Mouse (Mus musculus): Measurements from ENCODE around the gene Kdf1. TPM values are rescaled to one million over a fixed set of nuclear protein-coding genes. Genes with fewer than 3 reads are reported as not detected.

The Kdf1 gene
- total RNA-seq, 1 experiment from 2014 or later, result not detected

GRCm38 (mm10) chr4:133536652-133537051, 17.9 kb downstream of the Kdf1 start:
- no peak for ATAC-seq (replicated peaks; ENCODE audit: insufficient number of reproducible peaks, low FRiP score, low TSS enrichment, poor library complexity, severe bottlenecking)

DNA sequence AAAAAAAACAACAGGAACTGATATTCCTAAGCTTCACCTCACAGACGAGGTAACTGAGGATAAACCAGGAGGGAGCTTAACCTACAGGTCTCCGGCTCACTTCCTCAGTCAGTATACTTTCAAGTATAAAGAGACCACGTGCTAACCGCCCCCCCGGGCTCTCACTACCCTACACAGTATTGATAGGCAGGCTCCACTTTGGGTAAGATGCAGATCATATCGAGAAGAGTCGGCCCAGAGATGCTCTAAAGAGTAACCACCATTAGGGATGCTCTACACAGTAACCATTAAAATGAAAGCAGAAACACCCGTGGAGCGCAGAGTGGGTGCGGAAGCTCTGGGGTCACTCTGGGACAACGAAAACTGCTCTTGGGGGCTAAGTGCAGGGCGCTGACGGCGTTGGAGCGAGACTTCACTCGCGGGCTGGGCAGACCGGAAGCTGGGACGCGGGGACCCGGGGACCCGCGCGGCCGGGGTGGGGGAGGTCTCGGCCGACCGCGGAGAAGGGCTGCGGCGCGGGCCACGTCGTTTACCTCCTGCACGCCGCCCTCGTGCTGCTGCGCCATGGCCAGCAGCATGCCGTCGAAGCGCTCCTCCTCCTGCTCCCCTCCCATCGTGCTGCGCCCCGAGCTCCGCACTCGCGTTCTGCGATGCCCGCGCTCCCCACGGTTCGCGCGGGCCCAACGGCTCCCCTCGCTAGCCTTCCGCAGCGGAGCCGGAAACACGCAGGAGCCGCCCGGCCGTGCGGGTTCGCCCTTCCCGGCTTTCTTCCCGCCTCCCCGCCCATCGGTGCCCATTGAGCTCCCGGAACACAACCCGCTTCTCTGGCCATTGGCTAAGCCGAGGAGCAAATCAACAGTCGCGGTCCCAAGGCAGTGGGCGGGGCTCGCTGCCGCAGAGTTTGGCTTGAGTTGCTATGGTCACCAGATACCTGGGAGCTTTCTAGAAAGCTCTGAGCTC, 26.8 kb downstream of the Kdf1 start, which contains the start of gene Nudc:
Nudc (minus strand) TSS at position 725 of the 960 bp plus-strand sequence.
- peak; percentile 100 for ATAC-seq (replicated peaks; ENCODE audit: insufficient number of reproducible peaks, low FRiP score, low TSS enrichment, poor library complexity, severe bottlenecking)

- ATAC-seq (replicated peaks; ENCODE audit: insufficient number of reproducible peaks, low FRiP score, low TSS enrichment, poor library complexity, severe bottlenecking), result no peak
Measured at GRCm38 (mm10) chr4:133552029-133552428, 33.3 kb downstream of the Kdf1 start.

DNA sequence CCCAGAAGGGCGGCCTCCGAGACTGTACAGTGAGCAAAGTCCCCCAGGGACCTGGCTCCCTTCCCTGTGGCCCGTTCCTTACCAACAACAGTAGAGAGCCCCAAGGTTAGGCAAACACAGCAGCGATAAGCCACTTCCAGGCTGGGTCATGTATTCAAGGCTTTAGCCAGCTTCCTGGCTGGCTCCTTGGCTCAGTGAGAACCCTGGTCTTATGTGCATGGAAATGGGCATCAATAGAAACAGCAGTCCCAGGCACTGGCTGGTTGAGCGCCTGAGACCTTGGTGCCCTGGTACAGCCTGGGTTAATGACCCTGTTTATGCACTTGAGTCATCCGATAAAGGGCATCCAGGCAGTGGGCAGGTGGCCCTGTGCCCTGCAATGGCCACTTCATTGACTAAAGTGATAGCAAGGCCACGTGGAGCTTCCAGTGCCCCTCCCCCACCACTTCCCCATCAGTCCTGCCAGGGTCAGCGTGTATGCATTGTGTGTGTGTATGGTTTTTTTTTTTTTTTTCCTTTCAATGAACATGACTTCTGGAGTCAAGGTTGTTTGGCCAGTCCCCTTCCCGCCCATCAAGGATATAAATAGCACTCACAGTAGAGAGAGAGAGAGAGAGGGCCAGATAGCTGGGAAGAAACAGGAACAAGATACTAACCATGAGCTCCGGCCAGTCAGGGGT, 34.1 kb downstream of the Kdf1 start, which contains the start of gene Nr0b2:
Nr0b2 (plus strand) TSS at position 609 of the 680 bp plus-strand sequence.
- peak; percentile 56 for ATAC-seq (replicated peaks; ENCODE audit: insufficient number of reproducible peaks, low FRiP score, low TSS enrichment, poor library complexity, severe bottlenecking)

- no peak for ATAC-seq (replicated peaks; ENCODE audit: insufficient number of reproducible peaks, low FRiP score, low TSS enrichment, poor library complexity, severe bottlenecking)
Measured at GRCm38 (mm10) chr4:133553448-133554330, 34.9 kb downstream of the Kdf1 start.

DNA sequence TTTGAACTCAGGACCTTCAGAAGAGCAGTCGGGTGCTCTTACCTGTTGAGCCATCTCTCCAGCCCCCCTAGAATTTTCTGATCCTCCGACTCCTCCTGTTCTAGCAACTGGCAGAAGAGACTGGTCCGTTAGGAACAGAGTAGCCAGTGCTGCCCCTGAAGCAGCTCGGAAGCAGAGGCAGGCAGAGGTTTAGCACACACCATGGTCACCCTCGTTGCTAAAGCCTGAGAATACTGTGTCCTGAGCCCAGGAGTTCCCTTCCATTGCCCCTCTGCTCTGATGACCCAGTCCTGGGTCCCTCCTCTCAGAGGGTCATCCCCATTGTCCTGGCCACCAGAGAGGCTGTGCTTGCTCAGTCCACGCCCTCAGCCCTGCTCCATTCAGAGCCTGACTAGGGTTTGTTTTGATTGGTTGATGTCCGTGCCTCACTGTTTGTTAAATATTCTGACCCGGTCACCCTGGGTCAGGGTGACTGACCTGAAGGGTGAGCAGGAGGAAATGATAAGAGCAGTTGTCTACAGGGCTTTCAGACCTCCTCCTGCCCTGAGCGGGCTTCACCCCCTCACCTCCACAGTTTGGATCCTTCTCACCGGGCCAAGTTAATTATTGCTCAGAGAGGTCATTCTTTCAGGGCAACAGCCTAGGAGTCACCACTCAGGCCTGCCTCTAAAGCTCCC, 38.4 kb downstream of the Kdf1 start:
- ATAC-seq (replicated peaks; ENCODE audit: insufficient number of reproducible peaks, low FRiP score, low TSS enrichment, poor library complexity, severe bottlenecking), result no peak

GRCm38 (mm10) chr4:133559846-133560245, 41.1 kb downstream of the Kdf1 start:
- no peak for ATAC-seq (replicated peaks; ENCODE audit: insufficient number of reproducible peaks, low FRiP score, low TSS enrichment, poor library complexity, severe bottlenecking)

DNA sequence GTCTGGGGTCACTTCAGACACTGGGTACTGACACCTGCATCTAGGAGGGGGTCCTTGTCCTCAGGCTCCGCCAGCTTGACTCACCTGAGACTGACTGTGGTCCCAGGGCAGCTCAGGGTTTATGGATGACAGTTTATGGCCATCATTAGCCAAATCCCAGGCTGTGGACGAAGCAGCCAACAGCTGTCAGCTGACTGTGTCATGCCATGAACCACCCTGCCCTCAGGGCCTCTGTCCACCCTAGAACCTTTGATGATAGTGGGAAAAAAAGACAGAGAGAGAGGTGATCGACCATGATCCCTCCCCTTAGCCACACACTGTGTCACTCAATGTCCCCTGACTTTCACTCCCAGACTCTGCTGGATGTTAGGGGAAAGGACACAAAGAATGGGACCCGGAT, 42.9 kb downstream of the Kdf1 start:
- no peak for ATAC-seq (replicated peaks; ENCODE audit: insufficient number of reproducible peaks, low FRiP score, low TSS enrichment, poor library complexity, severe bottlenecking)

- ATAC-seq (replicated peaks; ENCODE audit: insufficient number of reproducible peaks, low FRiP score, low TSS enrichment, poor library complexity, severe bottlenecking), result 0 out of 2 replicates have a peak, but pooled peaks have one; percentile 9
Measured at GRCm38 (mm10) chr4:133563123-133563571, 44.4 kb downstream of the Kdf1 start.

DNA sequence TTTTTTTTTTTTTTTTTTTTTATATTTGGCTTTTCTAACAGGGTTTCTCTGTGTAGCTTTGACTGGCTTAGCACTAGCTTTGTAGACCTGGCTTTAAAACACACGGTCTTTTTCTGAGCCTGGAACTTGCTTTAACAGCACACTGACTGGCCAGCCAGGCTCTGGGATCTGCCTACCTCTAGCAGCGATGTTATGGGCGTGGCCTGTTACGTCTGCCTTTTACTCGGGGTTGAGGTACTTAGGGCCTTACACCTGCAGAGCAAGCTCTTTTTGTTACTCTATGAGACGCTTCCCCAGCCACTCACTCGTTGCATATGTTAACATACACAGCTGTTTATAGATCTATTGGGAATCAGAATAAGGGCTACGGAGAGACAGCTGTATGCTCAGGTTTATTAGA, 48.5 kb downstream of the Kdf1 start:
- ATAC-seq (replicated peaks; ENCODE audit: insufficient number of reproducible peaks, low FRiP score, low TSS enrichment, poor library complexity, severe bottlenecking), result no peak

DNA sequence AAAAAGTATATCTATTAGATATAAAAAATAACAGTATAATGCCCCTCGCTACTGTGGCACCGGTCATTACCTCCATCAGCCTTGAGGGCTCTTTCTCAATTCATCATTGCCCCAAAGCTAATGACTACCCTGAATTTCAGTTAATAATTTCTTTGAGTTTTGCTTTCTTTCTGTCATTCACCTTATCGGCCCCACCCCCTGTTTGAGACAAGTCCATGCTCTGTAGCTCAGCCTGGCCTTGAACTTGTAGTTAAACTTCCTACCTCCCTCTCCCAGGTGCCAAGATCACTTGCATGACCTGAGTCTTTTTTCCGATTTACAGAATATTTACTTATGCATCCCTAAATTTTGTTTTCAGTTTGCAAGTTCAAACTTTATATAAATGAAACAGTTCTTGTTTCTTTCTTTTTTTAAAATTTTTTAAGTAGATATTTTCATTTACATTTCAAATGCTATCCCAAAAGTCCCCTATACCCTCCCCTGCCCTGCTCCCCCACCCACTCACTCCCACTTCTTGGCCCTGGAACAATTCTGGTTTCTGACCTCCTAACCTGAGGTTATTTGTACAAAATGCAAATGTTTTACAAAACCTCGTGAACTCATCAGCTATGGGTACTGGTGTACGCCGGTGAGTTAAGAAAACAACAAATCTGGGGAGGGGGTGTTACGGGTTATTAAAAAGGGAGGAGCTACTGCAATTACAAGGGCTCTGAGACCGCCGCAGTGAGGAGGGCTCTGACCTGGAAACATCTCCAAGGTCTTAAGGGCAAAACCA, 50.7 kb downstream of the Kdf1 start:
- no peak for ATAC-seq (replicated peaks; ENCODE audit: insufficient number of reproducible peaks, low FRiP score, low TSS enrichment, poor library complexity, severe bottlenecking)

GRCm38 (mm10) chr4:133570066-133570466, 51.3 kb downstream of the Kdf1 start:
- no peak for ATAC-seq (replicated peaks; ENCODE audit: insufficient number of reproducible peaks, low FRiP score, low TSS enrichment, poor library complexity, severe bottlenecking)

DNA sequence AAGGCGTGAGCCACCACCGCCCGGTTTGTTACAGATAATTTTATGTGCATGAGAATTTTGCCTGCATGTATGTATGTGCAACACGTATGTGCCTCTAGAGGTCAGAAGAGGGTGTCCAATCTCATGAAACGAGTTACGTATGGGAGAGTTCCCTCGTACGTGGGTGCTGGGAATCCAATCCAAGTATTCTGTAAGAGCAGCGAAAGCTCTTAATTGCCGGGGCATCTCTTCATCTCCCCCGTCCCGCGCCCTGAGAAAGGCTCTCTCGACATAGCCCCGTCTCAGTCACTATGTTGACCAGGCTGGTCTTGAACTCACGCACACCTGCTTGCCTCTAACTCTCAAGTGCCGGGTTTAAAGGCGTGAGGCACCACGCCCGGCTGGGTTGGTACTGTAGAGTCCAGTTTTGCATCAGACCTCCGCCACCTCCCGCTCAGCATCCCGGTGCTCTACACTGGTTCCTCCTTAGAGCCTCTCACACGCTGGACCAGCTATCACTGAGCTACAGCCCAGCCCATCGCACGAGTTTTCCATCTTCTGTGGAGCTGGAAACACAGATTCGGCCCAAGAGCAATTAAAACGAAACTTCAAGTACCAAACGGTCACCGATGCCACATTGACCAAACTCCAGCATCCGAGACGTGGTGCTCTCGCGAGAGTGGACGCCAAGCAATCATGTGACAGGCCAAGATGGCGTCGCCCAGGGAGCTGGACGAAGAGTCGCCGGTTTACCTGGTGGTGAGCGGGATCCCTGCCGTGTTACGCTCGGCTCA, 55.5 kb downstream of the Kdf1 start, which contains the start of gene Gpatch3:
Gpatch3 (plus strand) TSS at position 676 of the 773 bp plus-strand sequence.
- ATAC-seq (replicated peaks; ENCODE audit: insufficient number of reproducible peaks, low FRiP score, low TSS enrichment, poor library complexity, severe bottlenecking), result peak; percentile 97

DNA sequence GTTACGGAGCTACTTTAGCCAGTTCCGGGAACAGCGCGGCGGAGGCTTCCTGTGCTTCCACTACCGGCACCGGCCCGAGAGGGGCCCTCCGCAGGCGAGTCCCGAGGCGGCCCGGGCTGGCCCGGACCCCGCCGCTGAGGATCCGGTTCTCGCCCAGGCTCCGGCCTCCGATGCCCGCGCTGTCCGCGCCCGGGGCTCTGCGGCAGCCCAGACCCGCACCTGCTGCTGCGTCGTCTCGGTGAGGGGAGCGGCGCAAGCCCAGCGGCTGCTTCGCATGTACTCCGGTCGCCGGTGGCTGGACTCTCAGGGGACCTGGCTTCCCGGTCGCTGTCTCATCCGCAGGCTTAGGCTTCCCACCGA, 56.1 kb downstream of the Kdf1 start:
- ATAC-seq (replicated peaks; ENCODE audit: insufficient number of reproducible peaks, low FRiP score, low TSS enrichment, poor library complexity, severe bottlenecking), result no peak

GRCm38 (mm10) chr4:133577983-133578382, 59.2 kb downstream of the Kdf1 start:
- no peak for ATAC-seq (replicated peaks; ENCODE audit: insufficient number of reproducible peaks, low FRiP score, low TSS enrichment, poor library complexity, severe bottlenecking)
